Mouse (Mus musculus): ENCODE results near the gene Tinag.
"Not testable (repeated sequence)": the region's sequence is repeated elsewhere in the genome, so short reads cannot be mapped to it uniquely, and the experiment has no call there.

Tinag gene

DNA sequence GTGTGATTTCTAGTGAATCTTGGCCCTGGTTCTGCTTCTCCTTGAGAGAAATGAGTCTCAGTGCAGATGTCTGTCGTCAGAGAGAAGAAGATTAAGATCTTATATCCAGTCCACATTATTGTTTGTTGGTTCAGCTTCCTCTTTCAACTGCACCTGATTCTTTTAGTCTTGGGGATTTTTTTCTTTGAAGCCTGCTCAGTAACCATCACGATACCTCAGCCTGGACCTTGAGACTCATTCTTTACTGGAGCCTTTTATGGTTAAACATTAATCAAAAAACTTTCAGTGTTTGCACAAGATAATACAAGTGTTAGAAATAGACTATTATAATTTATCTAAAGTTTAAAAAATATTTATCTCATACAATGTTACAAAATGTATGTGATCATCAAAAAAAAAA is at the start of gene Tinag:
Gene Tinag (minus strand): TSS at position 210 of the 400 bp plus-strand sequence.
- no peak for DNase-seq (ENCODE audit: low spot score in 2 of 2)

DNA sequence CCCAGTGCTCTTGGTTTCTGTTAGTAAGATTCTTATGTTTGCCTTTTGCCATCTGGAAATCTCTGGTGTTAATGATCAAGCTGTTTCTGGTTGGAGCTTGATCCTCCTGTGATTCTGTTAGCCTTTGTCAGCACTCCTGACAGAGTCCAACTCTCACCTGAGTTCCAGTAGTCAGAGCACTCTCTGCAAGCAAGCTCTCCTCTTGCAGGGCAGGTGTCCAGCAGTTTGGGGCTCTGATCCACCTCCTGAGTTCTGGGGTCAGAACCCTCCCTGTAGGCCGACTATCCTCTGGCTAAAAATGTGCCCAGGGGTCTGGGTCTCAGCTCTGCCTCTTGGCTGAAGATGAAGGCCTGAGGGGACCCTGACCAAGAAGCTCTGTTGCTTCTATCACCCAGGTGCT is 37.6 kb upstream of the Tinag start:
- not testable (repeated sequence) for DNase-seq (ENCODE audit: low spot score in 2 of 2)

GRCm38 (mm10) chr9:77071676-77072075 is 26.1 kb upstream of the Tinag start:
- DNase-seq (ENCODE audit: low spot score in 2 of 2), result no peak

DNA sequence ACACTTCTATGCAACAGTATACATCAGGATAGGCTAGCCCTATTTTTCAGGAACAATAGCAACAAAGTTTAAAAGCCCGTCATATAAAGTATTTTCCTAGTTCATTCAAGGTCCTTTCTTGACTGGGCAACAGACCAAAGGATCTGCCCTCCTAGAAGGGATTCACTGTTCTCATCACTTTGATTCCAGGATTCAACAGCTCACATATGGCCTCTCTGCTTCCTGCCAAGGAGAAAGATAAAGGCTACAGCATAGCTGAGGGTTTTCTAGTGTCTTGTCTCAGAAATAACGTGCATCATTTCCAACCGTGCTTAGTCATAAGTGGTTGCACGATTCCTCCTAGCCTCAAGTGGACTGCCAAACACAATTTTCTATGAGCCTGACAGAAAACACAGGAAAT is 11.0 kb upstream of the Tinag start:
- no peak for DNase-seq (ENCODE audit: low spot score in 2 of 2)

DNA sequence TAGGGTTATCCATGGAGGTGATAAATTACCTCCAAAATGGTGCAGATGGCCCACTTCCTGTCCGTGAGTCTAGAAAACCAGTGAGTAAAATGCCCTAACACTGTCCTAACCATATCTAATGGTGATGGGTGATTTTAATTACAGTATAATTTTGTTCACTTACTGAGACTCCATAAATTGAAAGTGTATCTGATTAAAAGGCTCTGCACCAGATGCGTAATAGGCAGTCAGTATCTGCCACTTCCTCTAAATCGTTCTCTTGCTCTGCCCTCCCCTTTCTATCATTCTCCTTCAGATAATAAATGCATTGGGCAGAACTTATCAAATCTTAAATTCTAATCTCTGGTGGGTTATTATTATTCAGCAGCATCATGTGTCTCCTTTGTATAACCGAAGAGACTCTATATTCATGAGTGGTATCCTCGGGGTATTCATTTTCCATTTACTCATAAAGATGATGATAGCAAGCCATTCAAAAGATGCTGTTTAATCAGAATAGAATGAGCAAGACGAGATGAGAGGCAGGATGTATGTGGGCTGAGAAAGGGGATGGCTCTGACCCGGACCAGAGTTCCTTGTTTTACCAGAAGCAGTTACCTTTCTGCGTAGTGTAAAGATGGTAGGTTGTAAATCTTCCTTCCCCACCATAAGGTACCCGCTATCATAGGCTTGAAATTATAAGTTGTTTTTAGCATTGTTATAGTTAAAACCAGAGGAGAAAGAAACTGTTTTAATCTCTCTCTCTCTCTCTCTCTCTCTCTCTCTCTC is 9.0 kb upstream of the Tinag start:
- no peak for DNase-seq (ENCODE audit: low spot score in 2 of 2)

GRCm38 (mm10) chr9:77051406-77051805 is 5.8 kb upstream of the Tinag start:
- DNase-seq (ENCODE audit: low spot score in 2 of 2), result no peak

DNA sequence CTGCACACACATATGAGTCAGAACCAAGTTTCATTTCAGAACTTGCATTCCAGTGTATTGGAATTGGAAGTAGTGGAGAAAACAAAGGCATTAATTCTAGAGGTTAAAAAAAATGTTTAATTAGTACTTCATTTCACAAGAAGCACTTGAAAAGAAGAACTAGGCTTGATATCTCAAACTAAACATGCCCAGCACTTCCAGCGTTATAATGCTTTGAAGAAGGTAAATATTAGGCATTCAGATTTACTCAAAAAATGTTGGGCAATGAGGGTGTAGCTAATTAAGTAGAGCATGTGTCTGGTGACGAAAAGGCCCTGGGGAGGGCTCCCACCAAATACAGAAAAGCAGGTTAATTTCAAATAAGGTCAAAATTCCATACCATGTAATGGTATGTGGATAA is 4.1 kb upstream of the Tinag start:
- no peak for DNase-seq (ENCODE audit: low spot score in 2 of 2)

DNA sequence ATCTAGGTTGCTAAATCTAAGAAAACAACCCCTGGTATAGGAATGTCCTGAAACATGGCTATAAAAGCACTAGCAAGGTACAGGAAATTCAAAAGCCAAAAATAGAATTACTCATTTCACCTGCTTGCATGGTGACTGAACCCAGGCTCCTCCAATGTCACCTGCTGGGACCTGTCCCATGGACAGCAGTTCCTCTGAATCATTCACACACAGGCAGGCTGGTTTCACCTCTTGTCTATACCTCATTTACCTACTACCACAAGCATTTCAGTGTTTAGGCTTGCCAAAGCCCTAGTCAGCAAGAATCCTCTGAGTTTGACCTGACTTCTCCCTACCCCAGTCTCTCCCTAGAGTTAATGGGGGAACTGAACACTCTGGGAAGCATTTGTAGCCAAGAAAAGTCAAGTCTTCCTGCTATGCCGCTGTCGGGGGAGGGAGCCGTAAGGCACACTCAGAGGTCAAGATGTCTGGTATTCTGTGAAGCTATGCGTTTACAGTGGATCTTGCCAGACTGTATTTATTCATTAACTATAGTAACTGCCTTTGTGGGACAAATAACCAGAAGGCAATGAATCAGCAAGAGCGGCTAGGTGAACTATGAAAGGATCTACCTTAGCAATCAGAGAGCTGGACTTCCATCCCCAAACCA is 597 bp upstream of the Tinag start:
- no peak for DNase-seq (ENCODE audit: low spot score in 2 of 2)

DNA sequence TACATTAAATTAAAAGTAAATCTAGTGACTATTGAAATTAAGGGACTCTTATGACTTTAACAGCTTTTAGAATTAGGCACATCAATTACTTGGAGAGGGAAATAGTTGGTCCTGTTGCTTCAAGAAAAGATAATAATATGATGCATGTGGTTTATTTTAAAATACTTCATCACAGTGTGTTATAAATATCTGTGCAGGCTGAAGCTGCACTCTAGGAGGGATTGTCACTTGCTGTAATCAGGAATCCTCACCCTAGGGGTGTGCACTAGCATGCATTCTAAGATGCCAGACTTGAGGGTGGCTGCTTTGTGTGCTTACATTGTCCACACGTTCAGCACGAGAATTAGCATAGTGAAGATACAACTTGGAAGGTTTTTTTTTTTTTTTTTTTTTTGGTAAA is 10.2 kb downstream of the Tinag start:
- no peak for DNase-seq (ENCODE audit: low spot score in 2 of 2)

DNA sequence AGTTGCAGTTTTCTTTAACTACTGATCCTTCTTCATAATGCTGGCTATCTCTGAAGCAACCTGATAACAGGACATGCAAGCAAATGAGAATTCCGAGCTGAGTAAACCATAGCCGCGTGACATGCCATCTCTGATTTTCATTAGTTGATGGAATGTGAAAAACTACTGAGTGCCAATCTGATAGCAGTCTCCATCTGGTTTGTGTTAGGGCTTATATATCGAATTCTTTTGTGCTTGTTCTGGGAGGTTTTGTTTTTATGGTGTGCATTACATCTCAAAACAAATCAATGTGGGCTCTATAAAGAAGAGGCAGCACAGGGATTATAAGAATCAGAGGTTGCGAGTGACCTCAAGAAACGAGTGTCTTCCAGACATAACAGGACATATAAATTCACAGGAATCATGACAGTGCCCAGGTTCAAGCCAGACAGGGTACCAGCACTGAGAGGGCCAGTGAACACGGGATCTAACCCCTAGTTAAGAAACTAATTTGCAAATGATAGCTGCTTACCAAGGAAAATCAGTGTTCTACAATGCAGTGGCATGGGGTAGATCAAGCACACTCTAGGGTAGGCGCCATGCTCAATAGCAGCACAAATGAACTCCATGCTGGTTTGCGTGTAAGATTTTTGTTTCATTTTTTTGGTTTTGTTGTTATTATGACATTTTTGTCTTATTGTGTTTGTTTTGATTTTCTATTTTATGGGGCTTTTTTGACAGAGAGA is 13.0 kb downstream of the Tinag start:
- no peak for DNase-seq (ENCODE audit: low spot score in 2 of 2)

DNA sequence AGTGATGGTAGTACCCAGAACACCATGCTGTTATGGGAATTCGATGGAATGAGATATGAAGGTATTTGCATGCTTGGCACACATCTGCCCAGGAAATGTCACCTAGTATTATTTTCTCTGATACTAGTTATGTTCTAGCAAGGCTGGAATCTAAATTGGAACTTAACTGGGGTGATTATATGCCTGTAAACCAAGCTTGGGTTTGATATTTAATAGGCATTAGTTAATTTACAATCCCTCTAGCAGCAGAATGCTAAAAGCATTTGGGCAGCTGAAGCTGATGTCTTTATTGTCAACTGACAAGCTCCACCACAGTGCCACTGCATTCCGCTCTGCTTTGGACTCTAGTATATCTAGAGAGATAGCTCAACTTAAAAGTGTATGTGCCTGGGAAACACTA is 20.3 kb downstream of the Tinag start:
- no peak for DNase-seq (ENCODE audit: low spot score in 2 of 2)

DNA sequence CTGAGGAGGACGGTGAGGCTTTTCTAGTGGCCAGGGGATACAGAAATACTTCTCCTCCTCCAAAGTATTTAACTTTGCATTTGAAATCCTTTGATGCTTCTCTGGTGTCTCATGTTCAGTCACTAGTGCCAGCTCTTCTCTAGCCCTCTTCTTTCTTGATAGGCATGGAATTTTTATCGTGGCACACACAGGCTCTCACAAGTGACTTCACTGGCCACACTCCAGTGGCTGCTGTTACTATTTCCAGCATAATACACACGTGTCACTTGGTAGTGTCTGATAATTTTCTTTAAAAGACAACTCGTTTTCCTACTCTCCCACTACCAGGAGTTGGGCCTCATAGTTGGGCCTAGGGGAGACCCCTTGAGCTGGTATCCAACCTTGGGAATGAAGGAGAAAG is 26.7 kb downstream of the Tinag start:
- no peak for DNase-seq (ENCODE audit: low spot score in 2 of 2)

DNA sequence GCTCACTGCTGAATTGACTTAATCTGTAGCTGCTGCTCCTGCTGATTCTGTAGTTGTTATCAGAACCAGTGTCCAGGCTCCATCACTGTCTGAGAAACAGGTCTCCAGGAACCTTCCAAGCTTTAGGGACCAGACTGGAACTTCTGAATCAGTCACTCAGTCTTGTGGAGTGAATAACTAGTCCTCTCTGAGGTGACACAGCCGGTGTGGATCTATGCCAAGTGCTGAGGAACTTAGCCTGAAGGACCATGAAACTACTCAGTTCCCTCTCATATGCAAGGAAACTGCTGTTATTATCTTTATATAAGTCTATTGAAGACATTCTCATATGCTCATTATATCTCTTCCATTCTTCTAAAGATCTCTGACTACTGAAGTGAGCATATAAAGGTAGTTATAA is 49.6 kb downstream of the Tinag start:
- DNase-seq (ENCODE audit: low spot score in 2 of 2), result no peak

DNA sequence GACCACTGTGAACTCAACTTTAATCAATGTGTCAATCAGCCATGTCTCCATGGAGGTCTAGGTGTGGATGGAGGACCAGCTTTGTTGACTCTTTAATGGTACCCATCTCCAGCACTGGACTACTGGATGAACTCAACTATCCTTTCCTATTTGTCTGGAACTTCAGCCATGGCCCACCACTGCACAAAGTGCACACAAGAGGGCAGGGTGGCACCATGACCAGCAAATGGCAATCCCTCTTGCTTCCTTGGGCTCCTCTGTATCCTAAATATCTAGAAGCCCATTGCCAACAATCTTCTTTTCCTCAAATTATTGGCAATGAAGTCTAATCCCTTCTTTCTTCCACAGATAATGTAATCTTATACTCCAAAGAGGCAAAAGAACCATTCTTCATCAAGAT is 55.6 kb downstream of the Tinag start:
- no peak for DNase-seq (ENCODE audit: low spot score in 2 of 2)

- DNase-seq (ENCODE audit: low spot score in 2 of 2), result no peak
These were observed 110.8 kb downstream of the Tinag start for GRCm38 (mm10) chr9:76934813-76935212.

DNA sequence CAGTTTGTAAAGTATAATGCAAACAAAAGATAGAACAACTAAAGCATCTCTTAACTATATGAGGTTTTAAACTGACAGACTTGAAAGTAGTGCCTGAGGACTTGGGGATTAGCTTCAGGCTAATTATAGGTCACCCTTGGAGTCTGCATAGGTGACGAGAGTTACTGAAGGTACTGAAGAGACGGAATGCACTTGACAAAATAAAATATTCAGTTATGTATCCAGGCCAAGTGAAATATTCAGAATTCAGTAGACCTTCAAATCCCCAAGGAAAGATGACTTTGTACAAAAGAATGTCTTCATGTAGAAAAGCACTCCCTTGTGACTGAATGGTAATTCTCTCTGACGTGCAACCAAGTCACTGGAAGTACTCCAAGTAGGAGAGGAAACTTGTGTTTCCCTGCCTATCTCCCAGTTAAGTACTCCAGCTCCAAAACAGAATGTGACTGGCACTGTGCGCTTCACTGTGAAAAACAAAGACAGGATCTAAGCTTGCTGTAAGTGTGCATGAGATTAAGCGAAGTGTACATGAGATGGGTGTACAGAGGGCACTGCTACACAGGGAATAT is 130.4 kb downstream of the Tinag start:
- no peak for DNase-seq (ENCODE audit: low spot score in 2 of 2)
